ENCODE assay signal across 19 mouse cellular contexts in the genomic region with DNA sequence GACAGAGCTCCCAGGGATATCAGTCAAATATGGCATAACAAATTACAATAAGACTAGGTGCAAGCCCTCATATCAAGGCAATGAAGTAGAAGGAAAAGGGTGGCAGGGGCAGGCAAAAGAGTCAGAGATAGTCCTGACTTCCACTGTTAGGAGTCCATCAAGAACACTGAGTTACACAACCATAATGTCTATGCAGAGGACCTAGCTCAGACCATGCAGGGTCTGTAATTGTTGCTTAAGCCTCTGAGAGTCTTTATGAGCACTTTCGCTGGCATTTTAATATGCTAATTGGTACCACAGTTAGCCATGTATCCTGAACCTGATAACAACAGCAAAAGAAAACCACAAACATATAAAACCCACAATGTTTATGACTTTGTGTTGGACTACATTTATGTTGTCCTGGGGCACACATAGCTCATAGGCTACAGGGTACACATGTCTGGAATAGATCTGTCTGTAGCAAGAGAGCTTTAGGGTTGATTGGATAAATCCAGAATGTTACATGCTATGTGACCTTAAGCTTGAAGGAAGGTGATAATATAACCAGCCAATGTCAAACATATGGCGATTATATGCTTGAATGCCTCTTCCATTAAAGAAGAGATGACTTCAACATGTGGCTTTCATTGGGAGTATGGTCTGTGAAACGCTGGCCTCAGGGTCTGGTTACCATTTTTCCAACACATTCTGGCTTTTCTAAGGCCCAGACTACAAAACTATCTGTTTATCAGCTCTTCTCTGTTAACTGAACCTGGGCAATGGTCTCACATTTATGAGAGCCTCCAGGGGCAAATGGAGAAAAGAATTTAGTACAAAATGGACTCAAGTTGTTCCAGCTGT.
"Had no signal": no experiment of that assay in that cellular context is flagged by ENCODE, and none has a peak within 500 bp of the region (broad histone marks: within the 10 kb centered on the region; RNA-seq: fewer than 3 reads in every experiment).

No protein-coding gene starts in this region.

- H3K9ac ChIP-seq: liver, embryonic 13.5 days; midbrain, embryonic 13.5 days; neural tube, embryonic 12.5 days; neural tube, embryonic 15.5 days; stomach, embryonic 15.5 days had no signal

- H3K36me3 ChIP-seq: liver, embryonic 13.5 days; midbrain, embryonic 10.5 days; midbrain, embryonic 13.5 days; neural tube, embryonic 12.5 days; neural tube, embryonic 15.5 days; stomach, embryonic 15.5 days had no signal

- ATAC-seq: intestine, postnatal 0 days; midbrain, embryonic 13.5 days had no signal

- H3K4me1 ChIP-seq: liver, embryonic 13.5 days; midbrain, embryonic 10.5 days; midbrain, embryonic 13.5 days; neural tube, embryonic 12.5 days; neural tube, embryonic 15.5 days; stomach, embryonic 15.5 days had no signal

- H3K27me3 ChIP-seq: liver, embryonic 13.5 days; midbrain, embryonic 13.5 days; neural tube, embryonic 12.5 days; neural tube, embryonic 15.5 days; stomach, embryonic 15.5 days had no signal

- H3K9me3 ChIP-seq: liver, embryonic 13.5 days; midbrain, embryonic 10.5 days; midbrain, embryonic 13.5 days; neural tube, embryonic 12.5 days; neural tube, embryonic 15.5 days; stomach, embryonic 15.5 days had no signal

- H3K4me2 ChIP-seq: liver, embryonic 13.5 days; midbrain, embryonic 13.5 days; neural tube, embryonic 12.5 days; neural tube, embryonic 15.5 days; stomach, embryonic 15.5 days had no signal

- DNase-seq: kidney, adult 2 months; kidney, postnatal 25 days; layer of hippocampus, adult 9-11 months; liver, embryonic 13.5 days; lung, adult 2 months; lung, postnatal 14 days; right cerebral cortex, adult 18-20 months; right cerebral cortex, postnatal 14 days; spleen, adult 18-20 months; thymus, postnatal 25 days had no signal

- H3K27ac ChIP-seq: kidney, postnatal 0 days; layer of hippocampus, adult 2 months; liver, embryonic 13.5 days; macrophage; midbrain, embryonic 10.5 days; midbrain, embryonic 13.5 days; neural tube, embryonic 12.5 days; neural tube, embryonic 15.5 days; stomach, embryonic 15.5 days had no signal

- H3K4me3 ChIP-seq: layer of hippocampus, adult 2 months; liver, embryonic 13.5 days; midbrain, embryonic 10.5 days; midbrain, embryonic 13.5 days; neural tube, embryonic 12.5 days; neural tube, embryonic 15.5 days; stomach, embryonic 15.5 days had no signal
